Mouse (Mus musculus) heart, postnatal 0 days (tissue): ENCODE results near the gene Vmn2r81. TPM values are rescaled to one million over a fixed set of nuclear protein-coding genes. Genes with fewer than 3 reads are reported as not detected.

Experiments
- ATAC-seq: fragments of 200-750 bp; cut with Nextera tagmentation; 2 replicates; pipeline ENCODE4 v1.8.0; 2017; ENCODE audit warnings: low read depth, moderate number of reproducible peaks, moderate library complexity; ENCODE audit not compliant: insufficient read depth
- DNase-seq: peaks from one replicate; pipeline ENCODE4 v3.0.0-alpha.2; 2016; ENCODE audit warnings: low spot score
- H3K27ac ChIP-seq: fragments of 300-500 bp; sonication (generic); 2 replicates; pipeline ENCODE4 v1.5.1; 2014; ENCODE audit warnings: low read depth, mild to moderate bottlenecking
- H3K27me3 ChIP-seq: fragments of 300-500 bp; sonication (generic); 2 replicates; pipeline ENCODE4 v1.6.1; 2014; ENCODE audit warnings: low read length, mixed read lengths; ENCODE audit not compliant: control insufficient read depth, insufficient read depth
- H3K36me3 ChIP-seq: fragments of 300-500 bp; sonication (generic); replicated peaks from 2 replicates; pipeline ENCODE4 v1.6.1; 2014; ENCODE audit warnings: low read length, mixed read lengths; ENCODE audit not compliant: control insufficient read depth, insufficient read depth
- H3K4me1 ChIP-seq: fragments of 300-500 bp; sonication (generic); 2 replicates; pipeline ENCODE4 v1.6.1; 2014; ENCODE audit warnings: antibody characterized with exemption; ENCODE audit not compliant: control insufficient read depth, insufficient read depth
- H3K4me2 ChIP-seq: fragments of 300-500 bp; sonication (generic); 2 replicates; pipeline ENCODE4 v1.6.1; 2014; ENCODE audit warnings: low read depth, mild to moderate bottlenecking, low read length, moderate library complexity
- H3K4me3 ChIP-seq: fragments of 300-500 bp; sonication (generic); 2 replicates; pipeline ENCODE4 v1.5.1; 2014; ENCODE audit warnings: low read depth, low read length
- H3K9ac ChIP-seq: fragments of 300-500 bp; sonication (generic); replicated peaks from 2 replicates; pipeline ENCODE4 v1.6.1; 2014; ENCODE audit warnings: low read depth, low read length, mixed read lengths
- H3K9me3 ChIP-seq: fragments of 300-500 bp; sonication (generic); replicated peaks from 2 replicates; pipeline ENCODE4 v1.6.1; 2016; ENCODE audit warnings: low read length; ENCODE audit not compliant: control insufficient read depth
- CTCF ChIP-seq: IDR thresholded peaks from 2 replicates; pipeline ENCODE4 v1.5.1; 2016; ENCODE audit warnings: antibody characterized with exemption, control low read depth, low read depth
- EP300 ChIP-seq: IDR thresholded peaks from 2 replicates; pipeline ENCODE4 v1.6.1; 2016; ENCODE audit warnings: antibody characterized with exemption, low read depth
- polyA plus RNA-seq: library from polyadenylated mRNA; unstranded; fragments of >200 nt; fragmentation: Nextera tagmentation; extraction: Ambion mirVana; gene quantifications from 2 replicates; pipeline ENCODE4 v1.2.1, GENCODE M21; 2015
- total RNA-seq: library from RNA; depleted of rRNA; stranded (reverse); fragments of >200 nt; gene quantifications from 2 replicates; pipeline ENCODE4 v1.2.3, GENCODE M21; 2014; ENCODE audit warnings: low replicate concordance; rRNA removed

Vmn2r81 gene
- total and polyA plus RNA-seq, 2 experiments from 2014 or later, result not detected

DNA sequence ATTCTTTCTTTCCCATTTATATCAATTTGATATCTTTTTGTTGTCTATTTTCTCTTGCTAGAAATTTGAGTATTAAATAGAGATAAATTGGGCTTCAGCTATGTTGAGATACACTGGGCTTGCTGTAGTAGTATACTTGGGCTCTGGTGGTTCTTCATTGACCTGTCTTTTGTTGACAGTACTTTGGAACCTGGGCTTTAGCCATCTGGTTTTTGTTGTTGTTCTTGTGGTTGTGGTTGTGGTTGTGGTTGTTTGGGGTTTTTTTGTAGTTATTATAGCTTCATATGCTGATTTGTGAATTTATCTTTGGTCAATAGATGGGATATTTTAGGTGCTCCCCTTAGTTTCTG lies 75.2 kb downstream of the Vmn2r81 start:
- H3K4me2 ChIP-seq, result no peak overlapping the region
- H3K4me3 ChIP-seq, result no peak overlapping the region
- no peak overlapping the region for H3K27ac ChIP-seq
- ATAC-seq (no peak), DNase-seq (no peak)
- H3K4me1 ChIP-seq, result no peaks in the 10 kb centered on the region
- no peak overlapping the region for H3K9ac ChIP-seq
- H3K36me3 ChIP-seq, result no peaks in the 10 kb centered on the region
- no peak for TF ChIP-seq EP300
- TF ChIP-seq CTCF, result no peak
- H3K9me3 ChIP-seq, result no peaks in the 10 kb centered on the region
- H3K27me3 ChIP-seq, result no peaks in the 10 kb centered on the region

Other genes with a start within 250 kb of the Vmn2r81 start
- gene Olfr1351, start 235.2 kb upstream of the Vmn2r81 start, total RNA-seq, result not detected in 2 replicates
- gene Olfr1351, start 235.2 kb upstream of the Vmn2r81 start, polyA plus RNA-seq, result not detected in 2 replicates
- not detected in 2 replicates for gene Olfr57, start 219.0 kb upstream of the Vmn2r81 start, total RNA-seq
- not detected in 2 replicates for gene Olfr57, start 219.0 kb upstream of the Vmn2r81 start, polyA plus RNA-seq
- gene 2610008E11Rik, start 150.1 kb upstream of the Vmn2r81 start, total RNA-seq, result 7.7 and 10.9 TPM in 2 replicates
- gene 2610008E11Rik, start 150.1 kb upstream of the Vmn2r81 start, polyA plus RNA-seq, result 13.0 and 14.0 TPM in 2 replicates
- not detected in 2 replicates for gene Vmn2r80, start 98.9 kb upstream of the Vmn2r81 start, total RNA-seq
- gene Vmn2r80, start 98.9 kb upstream of the Vmn2r81 start, polyA plus RNA-seq, result not detected in 2 replicates
- not detected in 2 replicates for gene Vmn2r82, start 108.8 kb downstream of the Vmn2r81 start, total RNA-seq
- not detected in 2 replicates for gene Vmn2r82, start 108.8 kb downstream of the Vmn2r81 start, polyA plus RNA-seq
- not detected in 2 replicates for gene Vmn2r83, start 221.0 kb downstream of the Vmn2r81 start, total RNA-seq
- not detected in 2 replicates for gene Vmn2r83, start 221.0 kb downstream of the Vmn2r81 start, polyA plus RNA-seq